Mouse (Mus musculus) olfactory bulb, adult 2 months (tissue): ENCODE measurements around the gene Prss57.

Source experiments
- CTCF ChIP-seq: fragments of 200-500 bp; IDR thresholded peaks from 2 replicates; pipeline ENCODE4 v1.5.1; 2012; ENCODE audit warnings: low read depth, mild to moderate bottlenecking, low read length, moderate library complexity; ENCODE audit not compliant: insufficient read depth
- POLR2A ChIP-seq: fragments of 200-500 bp; IDR thresholded peaks from 2 replicates; pipeline ENCODE4 v1.6.1; 2012; ENCODE audit warnings: mild to moderate bottlenecking, low read depth, low read length, moderate library complexity; ENCODE audit not compliant: insufficient read depth

GRCm38 (mm10) chr10:79779193-79779592, 11.6 kb downstream of the Prss57 start:
- TF ChIP-seq POLR2A (no peak), CTCF (no peak)
